Mouse (Mus musculus): ENCODE results near the gene Klhdc3.

Gene Klhdc3

DNA sequence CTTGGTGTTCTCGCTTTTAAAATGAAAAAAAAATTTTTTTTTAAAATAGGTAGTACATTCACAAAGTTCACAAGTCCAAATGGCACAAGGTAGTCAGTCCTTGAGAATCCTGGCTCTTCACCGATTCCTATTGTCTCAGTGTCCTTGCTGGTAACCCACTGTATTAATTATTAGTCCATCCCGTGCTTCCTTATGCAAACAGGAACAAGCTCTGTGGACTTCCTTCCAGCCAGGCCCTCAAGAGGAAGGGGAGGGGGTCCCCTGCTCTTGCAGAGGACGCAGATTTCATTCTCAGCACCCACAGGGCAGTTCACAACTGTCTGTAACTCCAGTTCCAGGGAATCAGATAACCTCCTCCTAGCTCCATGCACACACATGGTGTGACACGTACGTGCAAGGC, 24.7 kb downstream of the Klhdc3 start:
- no peak for DNase-seq

DNA sequence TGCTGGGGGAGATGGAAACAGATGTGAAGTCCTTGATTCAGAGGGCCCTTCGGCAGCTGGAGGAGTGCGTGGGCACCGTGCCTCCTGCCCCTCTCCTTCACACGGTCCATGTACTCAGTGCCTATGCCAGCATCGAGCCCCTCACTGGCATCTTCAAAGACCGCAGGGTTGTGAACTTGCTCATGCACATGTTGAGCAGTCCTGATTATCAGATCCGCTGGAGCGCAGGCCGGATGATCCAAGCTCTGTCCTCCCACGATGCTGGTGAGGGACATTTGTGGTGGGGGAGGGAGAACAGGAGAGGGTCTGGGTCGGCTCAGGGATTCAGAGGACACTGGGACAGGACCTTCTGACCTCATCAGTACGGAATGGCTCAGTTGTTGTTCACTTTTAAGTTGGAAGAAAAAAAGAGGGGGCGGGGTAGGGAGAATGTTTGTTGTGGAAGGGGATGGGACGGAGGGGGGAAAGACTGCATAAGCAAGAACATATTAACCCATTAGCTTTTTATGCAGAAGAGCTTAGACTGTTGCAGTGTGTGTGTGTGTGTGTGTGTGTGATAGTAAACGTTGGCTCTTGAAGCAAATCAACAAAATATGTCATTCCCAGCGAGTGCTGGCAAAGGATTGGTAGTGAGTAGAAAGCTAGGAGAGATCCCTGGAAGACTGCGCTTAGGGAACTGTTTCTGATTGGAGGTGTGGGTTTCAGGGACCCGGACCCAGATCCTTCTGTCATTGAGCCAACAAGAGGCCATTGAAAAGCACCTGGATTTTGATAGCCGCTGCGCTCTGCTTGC, 28.8 kb downstream of the Klhdc3 start:
- DNase-seq = no peak

DNA sequence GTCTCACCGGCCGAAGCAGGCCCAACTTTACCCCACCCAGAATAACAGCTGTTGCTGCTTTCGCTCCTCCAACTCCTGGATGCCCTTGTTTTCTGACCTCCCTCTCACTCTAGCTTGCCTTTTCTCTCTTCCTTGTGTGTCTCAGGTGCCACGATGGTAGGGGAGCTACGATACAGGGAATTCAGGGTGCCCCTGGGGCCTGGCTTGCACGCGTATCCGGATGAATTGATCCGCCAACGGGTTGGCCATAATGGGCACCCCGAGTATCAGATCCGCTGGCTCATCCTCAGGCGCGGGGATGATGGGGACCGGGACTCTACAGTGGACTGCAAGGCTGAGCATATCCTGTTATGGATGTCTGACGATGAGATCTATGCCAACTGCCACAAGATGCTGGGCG, 29.4 kb downstream of the Klhdc3 start:
- DNase-seq = peak in 1 of 2 experiments; percentile 35

DNA sequence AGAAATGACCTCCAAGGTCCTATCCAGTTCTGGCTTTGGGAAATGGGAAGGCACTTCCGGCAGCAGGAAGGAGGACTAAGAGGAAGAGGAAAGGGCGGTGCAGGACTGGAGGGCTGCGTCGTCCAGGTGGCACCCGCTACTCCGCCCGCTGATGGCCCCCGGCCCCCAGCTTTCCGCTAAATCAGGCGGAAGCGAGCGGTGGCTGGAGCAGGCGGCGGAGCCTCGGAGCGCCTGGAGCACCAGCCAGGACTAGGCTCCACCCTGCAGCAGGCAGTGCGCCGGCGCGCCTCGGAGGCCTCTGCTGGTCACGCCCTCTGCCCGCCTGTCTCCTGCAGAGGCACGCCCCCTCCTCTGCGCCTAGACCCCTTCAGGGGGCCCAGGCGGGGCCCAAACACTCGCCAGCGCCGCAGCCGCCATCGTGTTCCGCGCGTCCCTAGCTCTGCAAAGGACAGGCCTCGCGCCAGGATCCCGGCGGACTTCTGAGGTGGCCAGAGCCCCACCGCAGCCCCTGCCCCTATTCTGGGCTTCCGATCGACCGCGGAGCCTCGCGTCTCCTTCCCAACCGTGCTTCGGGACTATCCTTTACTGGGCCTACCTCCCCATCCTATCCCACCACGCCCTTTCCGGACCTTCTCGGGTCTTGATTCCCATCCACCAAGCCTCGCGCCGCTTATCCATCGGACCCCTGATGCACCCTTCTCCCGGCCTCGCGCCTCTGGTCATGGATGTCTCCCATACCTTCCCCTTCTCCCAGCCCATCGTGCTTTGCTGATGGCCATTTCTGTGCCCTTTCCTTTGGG, 30.3 kb downstream of the Klhdc3 start, which contains the start of gene Cul7:
TSS of gene Cul7 (plus strand) at position 106 of the 800 bp plus-strand sequence.
- peak; percentile 95 to 96 for DNase-seq

DNA sequence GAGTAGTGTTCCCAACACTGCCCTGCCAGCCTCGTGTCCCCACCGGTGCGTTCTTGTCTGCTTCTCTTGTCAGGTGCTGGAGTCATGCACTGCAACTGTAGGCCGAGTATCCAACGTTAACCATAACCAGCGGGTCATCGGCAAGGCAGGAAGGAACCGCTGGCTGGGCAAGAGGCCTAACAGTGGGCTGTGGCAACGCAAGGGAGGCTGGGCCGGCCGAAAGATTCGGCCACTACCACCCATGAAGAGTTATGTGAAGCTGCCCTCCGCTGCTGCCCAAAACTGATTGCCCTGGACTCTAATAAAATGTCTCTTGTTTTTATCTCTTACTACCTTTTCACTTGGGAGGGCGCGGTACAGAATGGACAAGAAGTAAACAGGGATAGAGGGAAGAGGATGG, 30.9 kb downstream of the Klhdc3 start:
- no peak for DNase-seq

DNA sequence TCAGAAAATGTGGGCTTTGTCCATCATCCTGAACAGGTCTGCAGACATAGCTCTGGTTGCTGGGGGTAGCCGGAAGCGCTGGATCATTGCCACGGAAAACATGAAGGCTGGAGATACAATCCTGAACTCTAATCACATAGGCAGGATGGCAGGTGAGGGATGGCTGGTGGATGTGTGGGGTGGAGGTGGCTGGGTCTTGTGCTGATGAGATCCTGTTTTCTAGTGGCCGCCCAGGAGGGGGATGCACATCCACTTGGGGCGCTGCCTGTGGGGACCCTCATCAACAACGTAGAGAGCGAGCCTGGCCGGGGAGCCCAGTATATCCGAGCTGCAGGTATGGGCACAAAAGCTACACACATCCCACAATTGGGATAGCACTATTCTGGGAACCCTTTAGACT, 32.3 kb downstream of the Klhdc3 start:
- DNase-seq = no peak

DNA sequence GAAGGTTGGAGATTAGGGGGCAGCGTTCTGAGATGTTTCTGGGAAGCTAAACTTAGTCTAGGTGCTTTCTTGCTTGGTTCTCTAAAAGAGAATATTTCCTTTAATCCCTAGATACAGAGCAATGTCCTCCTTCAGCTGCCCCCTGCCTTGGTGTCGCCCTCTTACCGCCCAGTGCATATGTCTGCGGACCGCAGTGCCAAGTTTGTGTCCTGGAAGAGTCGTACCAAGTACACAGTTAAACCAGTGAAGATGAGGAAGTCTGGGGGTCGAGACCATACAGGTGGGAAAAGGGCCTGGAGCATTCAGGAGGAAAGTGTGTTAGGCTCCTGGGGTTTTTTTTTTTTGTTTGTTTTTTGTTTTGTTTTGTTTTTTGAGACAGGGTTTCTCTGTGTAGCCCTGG, 33.4 kb downstream of the Klhdc3 start:
- DNase-seq = no peak

DNA sequence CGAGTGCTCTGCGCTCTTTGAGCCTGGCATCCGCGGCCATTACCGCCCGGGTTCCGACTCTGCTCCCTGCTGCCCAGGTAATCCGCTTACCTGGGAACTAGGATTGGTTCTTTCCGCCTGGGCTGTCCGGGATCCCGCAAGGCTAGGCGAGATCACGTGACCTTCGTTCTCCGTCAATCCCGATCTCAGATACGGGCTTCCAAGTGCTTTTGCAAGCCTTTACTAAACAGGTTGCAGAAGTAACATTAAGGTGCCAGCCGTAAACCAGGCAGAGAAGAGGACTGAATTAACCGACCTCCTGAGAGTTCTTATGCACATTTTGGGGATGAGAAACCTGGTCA, 34.4 kb downstream of the Klhdc3 start:
- DNase-seq = no peak

DNA sequence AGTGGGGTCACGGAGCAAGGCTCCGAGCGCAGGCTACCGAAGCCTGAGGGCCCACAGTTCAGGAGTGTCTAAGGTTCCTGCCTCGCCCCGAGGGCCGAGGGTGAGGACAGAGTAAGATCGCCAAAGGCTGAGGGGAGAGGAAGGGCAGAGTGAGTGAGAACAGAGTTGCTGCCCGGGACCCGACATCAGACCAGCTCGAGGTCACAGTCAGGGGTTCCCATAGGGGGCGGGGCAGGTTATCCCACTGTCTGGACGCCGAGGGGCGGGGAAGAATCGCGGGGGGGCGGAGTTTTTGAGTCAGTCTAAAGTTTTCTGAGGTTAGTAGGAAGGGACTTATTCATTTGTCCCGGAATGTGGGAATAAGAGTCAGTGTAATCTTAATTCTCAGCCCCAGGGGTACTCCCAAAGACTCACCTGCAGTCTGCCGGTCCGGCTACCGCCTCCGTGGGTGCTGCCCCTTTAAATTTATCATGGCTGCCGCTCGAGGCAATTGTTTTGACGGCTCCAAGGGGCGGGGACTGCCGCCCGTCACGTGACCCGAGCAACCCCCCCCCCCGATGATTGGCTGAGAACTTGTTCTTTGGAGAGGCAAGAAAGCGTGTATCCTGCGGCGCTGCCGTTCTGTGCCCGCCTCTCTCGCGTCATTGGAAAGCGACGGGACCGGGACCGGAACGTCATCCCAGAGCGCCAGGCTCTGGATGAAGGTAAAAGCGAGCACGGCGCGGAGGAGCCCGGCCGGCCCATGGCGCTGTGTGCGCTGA, 35.0 kb downstream of the Klhdc3 start, which contains the start of the genes Klc4 and Mrpl2:
TSS of gene Klc4 (minus strand) at position 462 of the 761 bp plus-strand sequence.
TSS of gene Mrpl2 (plus strand) at position 669 of the 761 bp plus-strand sequence.
- peak; percentile 100 for DNase-seq

DNA sequence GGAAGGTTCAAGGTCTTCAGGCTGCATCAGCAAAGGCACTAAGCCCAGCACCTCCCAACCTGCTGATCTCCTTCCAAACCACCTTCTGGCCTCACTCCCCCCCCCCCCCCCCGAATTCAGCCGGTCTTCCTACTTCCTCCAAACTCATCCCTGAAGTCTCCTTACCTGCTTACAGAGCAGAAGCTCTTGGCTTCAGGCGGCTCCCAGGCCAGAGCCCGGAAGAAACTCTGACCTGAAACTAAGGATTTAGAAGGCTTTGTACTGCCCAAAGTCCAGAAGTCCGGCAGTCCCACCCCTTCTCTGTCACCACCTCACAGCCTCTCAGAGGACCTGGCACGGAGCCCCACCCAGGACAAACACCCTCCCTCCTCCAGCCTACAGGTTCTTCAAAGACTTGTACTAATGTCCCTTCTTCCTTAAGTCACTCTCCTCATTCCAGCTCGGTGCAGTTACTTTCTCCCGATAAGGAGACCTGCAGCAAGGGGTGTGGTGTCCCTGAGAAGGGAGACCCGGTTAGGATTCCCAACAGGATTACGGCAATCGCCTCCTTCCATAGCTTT, 35.7 kb downstream of the Klhdc3 start:
- peak; percentile 60 to 76 for DNase-seq

DNA sequence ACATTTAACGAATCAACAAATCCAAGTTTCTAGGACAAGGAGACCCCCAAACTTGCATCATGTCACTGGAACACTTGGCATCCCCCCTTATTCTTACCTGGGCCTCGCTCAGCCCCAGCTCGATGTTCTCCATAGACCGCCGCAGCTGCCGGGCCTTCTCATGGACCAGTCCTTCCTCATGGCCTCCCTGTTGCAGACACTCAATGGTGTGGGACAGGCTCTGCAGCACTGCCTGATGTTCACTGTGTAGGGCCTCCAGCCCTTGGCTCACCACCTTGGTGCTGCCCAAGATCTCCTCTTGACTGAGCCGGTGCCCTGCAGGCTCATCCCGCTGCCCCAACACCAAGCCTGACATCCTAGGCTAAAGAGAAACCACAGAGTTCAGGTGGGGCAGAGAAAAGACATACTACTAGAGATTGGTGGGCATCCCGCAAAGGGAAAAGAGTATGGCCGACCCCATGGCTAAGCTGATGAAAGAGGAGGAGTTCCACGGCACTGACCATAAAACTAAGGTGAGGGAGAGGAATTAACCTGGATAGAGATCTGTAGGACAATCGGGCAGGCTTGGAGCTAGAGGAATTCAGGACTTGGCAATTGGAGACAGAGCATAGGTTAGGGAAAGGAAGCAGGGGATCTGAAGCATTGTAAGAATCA, 36.4 kb downstream of the Klhdc3 start:
- DNase-seq = no peak

DNA sequence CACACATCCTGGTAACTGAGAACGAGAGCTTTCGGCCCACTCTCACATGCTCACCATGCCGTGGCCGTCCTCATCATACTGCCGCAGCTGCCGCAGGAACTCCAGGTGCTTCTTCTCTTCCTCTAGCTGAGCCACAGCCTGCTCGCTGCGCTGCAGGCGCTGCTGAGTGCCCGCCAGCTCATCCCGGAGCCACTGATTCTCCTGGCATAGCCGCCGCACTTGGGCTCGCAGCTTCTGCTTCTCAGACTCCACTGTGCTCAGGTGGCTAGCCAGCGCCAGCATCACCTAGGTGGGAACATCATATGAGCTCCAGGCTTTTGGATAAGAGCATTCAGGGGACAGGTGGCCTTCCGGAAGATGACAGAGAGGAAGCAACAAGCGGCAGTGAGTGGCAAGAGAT, 38.7 kb downstream of the Klhdc3 start:
- no peak for DNase-seq

DNA sequence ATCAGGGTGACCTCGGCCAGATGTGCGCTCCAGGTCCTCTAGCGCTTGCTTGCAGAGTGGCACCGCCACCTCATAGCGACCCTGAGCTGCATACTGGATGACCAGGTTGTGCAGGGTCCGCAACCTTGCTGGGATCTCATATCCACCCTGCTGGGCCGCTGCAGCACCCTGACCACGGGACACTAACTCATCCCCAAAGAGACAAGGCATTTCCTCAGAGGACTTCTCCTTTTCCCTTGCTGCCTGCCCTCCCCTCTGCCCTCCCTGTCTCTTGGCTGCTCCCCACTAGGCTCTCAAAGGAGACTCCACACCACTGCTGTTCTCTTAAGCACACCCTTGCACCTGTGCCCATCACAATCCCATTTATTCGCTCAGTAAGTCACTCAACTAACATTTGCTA, 40.8 kb downstream of the Klhdc3 start:
- DNase-seq = no peak

DNA sequence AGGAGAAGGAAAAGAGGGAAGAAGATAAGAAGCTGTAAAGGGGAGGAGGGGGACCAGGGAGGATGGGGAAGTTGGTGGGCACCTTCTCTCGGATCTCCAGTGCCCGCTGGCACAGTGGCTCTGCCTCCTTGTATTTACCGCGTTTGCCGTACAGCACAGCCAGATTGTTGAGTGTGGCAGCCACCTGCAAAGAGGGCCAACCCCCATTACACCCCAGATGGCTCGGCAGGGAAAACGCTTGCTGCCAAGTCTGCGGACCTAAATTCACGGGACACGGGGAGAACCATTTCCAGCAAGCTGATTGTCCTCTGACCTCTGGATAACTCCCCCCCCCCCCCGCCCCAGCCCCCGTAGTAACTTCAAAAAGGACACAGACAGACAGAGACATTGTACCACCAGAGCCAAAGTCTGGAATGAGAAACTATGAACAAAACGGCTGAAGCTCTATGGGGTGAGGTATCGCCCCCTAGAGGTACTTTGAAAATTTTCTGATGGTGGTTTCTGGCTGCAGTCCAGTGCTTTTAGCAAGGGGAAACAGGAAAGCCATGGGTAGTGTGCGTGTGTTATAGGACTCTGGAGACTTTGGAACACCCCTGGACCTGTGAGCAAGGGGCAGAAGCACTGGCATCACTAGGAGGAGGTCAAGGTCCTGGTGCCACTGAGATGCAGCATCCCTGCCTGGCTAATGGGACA, 43.7 kb downstream of the Klhdc3 start:
- DNase-seq = peak; percentile 85 to 87

DNA sequence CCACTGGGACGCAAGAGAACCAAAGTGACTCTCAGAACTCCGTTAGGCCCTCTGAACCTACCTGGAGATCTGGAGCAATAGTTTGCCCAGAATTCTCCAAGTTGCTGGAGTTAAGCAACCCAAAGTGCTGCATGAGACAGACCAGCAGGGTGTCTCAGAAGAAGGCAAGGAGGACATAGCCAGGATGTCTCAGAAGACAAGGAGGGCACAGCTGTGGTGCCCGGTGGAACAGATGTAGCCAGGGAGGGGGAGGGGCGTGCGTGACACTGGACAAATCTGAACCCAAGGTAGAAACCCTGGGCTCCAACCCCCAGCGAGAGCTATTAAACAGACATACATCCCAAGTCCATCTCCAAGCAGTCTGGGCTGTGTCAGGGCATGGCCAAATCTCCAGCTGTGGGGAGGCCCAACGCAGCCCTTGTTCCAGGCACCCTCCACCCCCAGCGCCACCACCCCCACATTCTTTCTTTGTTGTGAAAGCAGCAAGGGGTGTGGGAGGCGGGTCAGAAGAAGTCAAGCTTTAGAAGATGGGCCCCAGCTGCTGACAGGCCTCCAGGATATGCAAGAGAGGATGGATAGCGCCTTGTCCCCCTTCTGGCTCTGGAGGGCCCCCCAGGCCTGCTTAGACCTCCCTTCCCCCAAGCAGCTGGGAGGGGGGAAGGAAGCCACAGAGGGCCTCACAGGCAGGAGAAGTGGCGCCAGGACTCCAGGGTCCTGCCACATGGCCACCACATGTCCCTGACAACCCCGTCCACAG, 50.9 kb downstream of the Klhdc3 start:
- DNase-seq = peak in 1 of 2 experiments; percentile 60

DNA sequence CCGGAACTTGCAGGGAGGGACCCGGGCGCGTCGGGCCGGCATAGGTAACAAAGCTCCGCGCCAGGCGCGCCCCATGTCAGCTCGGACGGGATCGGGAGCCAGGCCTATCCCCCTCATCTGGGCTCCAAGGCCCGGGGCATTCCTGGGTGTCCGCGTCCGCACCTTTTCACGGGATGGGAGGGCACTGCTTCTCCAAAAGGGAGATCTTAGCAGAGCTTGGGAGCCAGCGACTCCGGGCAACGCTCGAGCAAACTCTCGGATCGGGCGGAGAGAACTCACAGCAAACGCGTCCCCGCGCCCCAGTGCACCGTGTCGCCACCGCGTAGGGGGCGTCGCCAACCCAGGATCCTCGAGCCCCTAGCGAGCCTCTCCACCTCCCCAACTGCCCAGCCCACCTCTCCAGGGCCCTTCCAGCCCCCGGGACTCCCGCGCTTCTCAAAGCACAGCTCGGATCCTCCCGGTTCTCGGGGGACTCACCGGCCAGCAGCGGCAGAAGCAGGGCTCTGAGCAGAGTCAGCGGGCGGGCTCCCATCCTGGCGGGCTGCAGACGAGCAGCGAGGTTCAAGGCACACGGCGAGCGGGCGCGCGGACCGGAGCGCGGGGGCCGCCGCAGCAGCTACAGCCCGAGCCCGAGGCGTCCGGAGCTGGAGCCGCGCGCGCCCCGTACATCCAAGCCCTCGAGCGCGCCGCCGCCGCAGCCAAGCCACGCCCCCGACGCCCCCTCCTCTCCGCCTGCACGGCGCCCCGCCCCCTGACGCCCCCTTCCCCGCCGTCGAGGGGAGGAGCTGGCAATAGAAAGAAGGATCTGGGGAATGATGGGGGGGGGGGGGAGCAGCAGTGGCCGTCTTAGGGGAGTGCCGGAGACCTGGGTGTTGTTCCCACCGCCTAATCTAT, 51.7 kb downstream of the Klhdc3 start, which contains the start of gene Ptk7:
TSS of gene Ptk7 (minus strand) at position 714 of the 894 bp plus-strand sequence.
- DNase-seq = peak; percentile 88 to 90

DNA sequence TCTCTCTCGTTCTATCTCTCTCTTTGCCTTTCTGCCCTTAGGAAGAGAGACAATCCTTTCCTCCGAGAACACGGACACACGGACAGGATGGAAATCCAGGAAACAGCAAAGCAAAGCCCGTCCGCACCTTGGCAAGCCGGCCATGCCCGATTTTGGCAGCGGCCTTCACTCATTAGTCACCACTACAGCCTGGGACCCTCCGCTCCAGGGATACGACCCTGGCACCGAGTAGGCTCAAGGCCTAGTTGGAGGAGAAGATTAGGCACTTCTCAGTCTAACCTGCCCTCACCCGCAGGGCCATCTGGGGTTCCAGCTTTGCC, 52.3 kb downstream of the Klhdc3 start:
- DNase-seq = peak; percentile 56 to 70

DNA sequence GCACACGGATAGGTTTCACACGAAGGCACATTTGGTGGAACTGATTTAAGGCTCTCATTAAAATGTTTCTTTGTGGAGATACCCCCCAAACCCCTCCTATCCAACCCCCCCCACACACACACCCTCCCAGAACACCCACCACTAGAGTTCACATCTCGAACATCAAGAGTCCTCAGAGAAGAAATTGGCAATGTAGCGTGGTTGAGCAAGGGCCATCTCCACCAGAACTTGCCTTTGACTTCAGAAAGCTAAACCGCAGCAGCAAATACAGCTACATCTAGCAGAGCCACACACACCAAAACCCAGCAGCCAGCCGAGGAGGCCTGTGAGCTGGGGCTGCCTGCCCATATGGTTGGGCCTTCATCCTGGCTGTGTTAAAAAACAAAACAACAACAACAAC, 53.3 kb downstream of the Klhdc3 start:
- no peak for DNase-seq

DNA sequence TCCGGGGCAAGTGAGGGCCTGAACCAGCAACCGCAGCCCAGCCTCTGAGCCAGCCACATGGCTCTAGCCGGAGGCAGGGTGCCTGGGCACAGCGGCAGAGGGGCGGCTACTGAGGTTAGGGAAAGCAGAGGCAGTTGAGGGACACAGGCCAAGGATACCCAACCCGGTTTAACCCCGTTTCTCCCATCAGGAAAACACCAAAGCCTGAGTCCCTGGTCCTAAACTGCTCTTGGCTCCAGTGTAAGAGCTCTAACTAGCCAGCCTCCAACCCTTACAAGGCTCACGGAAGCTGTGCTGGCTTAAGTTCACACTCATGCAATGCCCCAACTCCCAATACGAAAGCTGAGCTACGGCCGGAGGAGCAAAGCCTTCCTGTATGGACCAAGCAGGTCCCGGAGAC, 56.1 kb downstream of the Klhdc3 start:
- DNase-seq = no peak
